Mouse (Mus musculus) cortical plate, adult 2 months (tissue): ENCODE measurements at regions not wholly inside any gene's neighbourhood (a gene's known extent, or its start where the extent isn't known, plus 50 kb on each side); places are given as distances from the start of the nearest gene placed in this dataset.

Source experiments
- H3K27ac ChIP-seq: fragments of 200-500 bp; 2 replicates; pipeline ENCODE4 v1.5.1; 2012; ENCODE audit warnings: low read length, control low read depth, inconsistent platforms; ENCODE audit not compliant: insufficient read depth
- H3K4me1 ChIP-seq: fragments of 200-500 bp; 2 replicates; pipeline ENCODE4 v1.6.1; 2011; ENCODE audit warnings: low read length; ENCODE audit not compliant: control insufficient read depth, insufficient read depth
- H3K4me3 ChIP-seq: fragments of 200-500 bp; 2 replicates; pipeline ENCODE4 v1.5.1; 2011; ENCODE audit warnings: mild to moderate bottlenecking, low read length, control low read depth; ENCODE audit not compliant: insufficient read depth
- CTCF ChIP-seq: fragments of 200-500 bp; IDR thresholded peaks from 2 replicates; pipeline ENCODE4 v1.5.1; 2011; ENCODE audit warnings: mild to moderate bottlenecking, control low read depth, low read length; ENCODE audit not compliant: insufficient read depth; ENCODE audit errors: extremely low read depth
- POLR2A ChIP-seq: fragments of 200-500 bp; IDR thresholded peaks from 2 replicates; pipeline ENCODE4 v1.6.1; 2011; ENCODE audit warnings: mild to moderate bottlenecking, low read length, control low read depth; ENCODE audit not compliant: insufficient read depth; ENCODE audit errors: extremely low read depth

GRCm38 (mm10) chr12:33779898-33780297 is 148.3 kb upstream of the Ferd3l start:
- Histone ChIP-seq H3K27ac (no peak overlapping the region), H3K4me3 (no peak overlapping the region), H3K4me1 (no peaks in the 10 kb centered on the region)
- TF ChIP-seq POLR2A, result no peak
- TF ChIP-seq CTCF, result no peak

DNA sequence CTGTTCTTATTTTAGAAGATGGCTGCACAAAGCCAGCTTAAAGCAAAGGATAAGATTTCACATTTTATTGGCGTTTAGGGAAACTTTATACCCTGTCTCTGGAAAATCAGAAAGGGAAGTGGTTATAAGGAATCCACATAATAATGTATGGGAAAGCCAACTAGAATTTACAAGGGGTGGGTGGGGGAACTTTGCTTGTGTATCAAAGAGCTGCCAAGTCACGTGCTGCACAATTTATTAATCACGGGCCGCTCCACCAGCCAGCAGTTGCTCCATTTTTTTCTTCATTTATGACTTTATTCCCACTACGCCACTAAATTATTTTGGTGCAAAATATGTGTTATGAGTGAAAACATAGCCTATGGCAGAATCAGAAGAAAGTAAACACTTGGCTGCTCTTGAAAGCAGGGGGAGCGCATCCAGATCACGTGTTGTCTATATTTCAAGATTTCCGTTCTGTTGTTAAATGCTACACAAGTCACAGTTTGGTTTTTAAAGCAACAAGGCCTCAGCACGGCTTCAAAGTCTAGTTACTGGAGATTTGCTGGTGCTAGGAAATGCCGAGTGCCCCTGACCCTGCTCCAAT is 123.9 kb upstream of the Ferd3l start:
- TF ChIP-seq POLR2A, result no peak
- no peak for TF ChIP-seq CTCF
- Histone ChIP-seq H3K4me3 (no peak overlapping the region), H3K27ac (no peak overlapping the region), H3K4me1 (no peaks in the 10 kb centered on the region)

DNA sequence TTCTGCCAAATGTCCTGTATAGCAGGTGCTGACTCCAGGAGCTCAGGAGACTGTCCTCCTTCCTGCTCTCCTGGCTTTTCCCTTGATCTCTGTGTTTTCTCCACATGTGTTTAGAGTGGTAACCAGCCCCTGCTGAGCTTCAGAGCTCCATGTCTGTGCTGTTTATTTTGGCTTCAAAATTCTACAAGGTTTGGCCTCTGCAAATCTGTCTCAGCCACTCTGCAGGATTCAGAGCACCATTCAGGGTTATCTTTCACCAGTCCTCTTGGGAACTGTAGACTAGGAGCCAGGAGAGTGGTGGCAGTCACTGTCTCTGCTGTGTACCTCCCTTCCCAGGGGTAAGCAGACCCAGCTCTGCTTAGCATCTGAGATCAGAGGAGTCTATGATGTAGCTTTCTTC is 102.7 kb upstream of the Ferd3l start:
- no peak overlapping the region for H3K4me3 ChIP-seq
- H3K4me1 ChIP-seq, result no peaks in the 10 kb centered on the region
- H3K27ac ChIP-seq, result no peak overlapping the region
- no peak for TF ChIP-seq CTCF
- no peak for TF ChIP-seq POLR2A

GRCm38 (mm10) chr12:33849088-33849487 is 79.1 kb upstream of the Ferd3l start:
- no peak overlapping the region for H3K4me3 ChIP-seq
- no peak overlapping the region for H3K27ac ChIP-seq
- TF ChIP-seq CTCF, result no peak
- no peak for TF ChIP-seq POLR2A
- no peaks in the 10 kb centered on the region for H3K4me1 ChIP-seq

DNA sequence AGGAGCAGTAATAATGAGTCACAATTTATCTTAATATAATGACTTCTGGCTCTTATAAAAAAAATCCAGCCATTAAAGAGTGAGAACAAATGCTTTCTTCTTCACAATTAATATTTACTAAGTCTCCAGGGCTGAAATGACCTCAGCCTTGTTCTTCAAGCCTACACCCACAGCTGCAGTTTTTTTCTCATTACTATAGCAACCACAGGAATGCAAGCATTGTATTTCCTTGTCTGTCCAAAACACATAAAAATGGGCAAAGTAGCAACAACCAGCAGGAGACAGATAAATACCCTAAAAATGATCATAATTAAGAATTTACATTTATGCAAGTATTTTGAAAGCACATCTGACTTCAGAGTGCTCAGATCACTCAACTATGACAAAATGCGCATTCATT is 76.5 kb upstream of the Ferd3l start:
- Histone ChIP-seq H3K27ac (no peak overlapping the region), H3K4me1 (no peaks in the 10 kb centered on the region), H3K4me3 (no peak overlapping the region)
- no peak for TF ChIP-seq CTCF
- TF ChIP-seq POLR2A, result no peak
